ENCODE assay signal across 16 mouse cellular contexts in the genomic region with DNA sequence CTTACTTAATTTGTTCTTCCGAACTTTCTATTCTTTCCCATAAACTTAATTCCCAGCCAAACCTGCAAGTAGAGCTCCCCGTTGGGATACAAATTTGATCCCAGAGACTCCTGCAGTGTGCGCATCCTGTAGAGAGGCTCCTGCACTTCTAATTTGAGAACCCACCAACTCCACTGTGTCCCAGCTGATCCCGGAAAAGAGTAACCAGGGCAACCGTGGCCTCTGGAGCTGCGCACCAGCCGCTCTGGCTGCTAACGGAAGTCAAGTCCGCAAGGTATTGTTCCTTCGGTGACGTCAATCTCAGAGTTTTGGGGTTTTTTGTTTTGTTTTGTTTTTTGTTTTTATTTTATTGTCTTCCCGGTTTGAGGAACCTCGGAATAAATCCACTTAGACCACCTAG. TPM values are rescaled to one million over a fixed set of nuclear protein-coding genes. Genes with fewer than 3 reads are reported as not detected.
DNase-seq lines count a peak whose midpoint lies in the region; ATAC-seq and TF ChIP-seq lines count a peak whose summit lies in the region.
"Had no signal": no experiment of that assay in that cellular context is flagged by ENCODE, and none has a peak within 500 bp of the region (broad histone marks: within the 10 kb centered on the region; RNA-seq: fewer than 3 reads in every experiment).

No protein-coding gene starts in this region.

- H3K79me2 ChIP-seq in heart, adult 2 months (replicated peaks; ENCODE audit: control insufficient read depth, insufficient read depth, low read length) = no peaks in the 10 kb centered on the region

- WGBS in heart, embryonic 13.5 days = 44% methylated on average over 13 of the region's 13 CpGs
- 38% methylated on average over 13 of the region's 13 CpGs for WGBS in heart, adult 2 months
- 51% methylated on average over 13 of the region's 13 CpGs for WGBS in lung, embryonic 14.5 days
- WGBS in midbrain, embryonic 14.5 days = 49% methylated on average over 13 of the region's 13 CpGs
- WGBS in intestine, embryonic 16.5 days = 45% methylated on average over 13 of the region's 13 CpGs

- H3K4me1 ChIP-seq in heart, embryonic 13.5 days = peaks cover 7% of the 10 kb centered on the region
- H3K4me1 ChIP-seq in heart, adult 2 months (ENCODE audit: control insufficient read depth, insufficient read depth, low read length) = no peaks in the 10 kb centered on the region
- H3K4me1 ChIP-seq in lung, embryonic 14.5 days (ENCODE audit: insufficient read depth) = peaks cover 3% of the 10 kb centered on the region; the same call in 1 of the 2 replicates
- H3K4me1 ChIP-seq in midbrain, embryonic 14.5 days (ENCODE audit: control insufficient read depth, insufficient read depth, low read length) = peaks cover 2% of the 10 kb centered on the region
- no peaks in the 10 kb centered on the region for H3K4me1 ChIP-seq in intestine, embryonic 16.5 days (ENCODE audit: control insufficient read depth, insufficient read depth, low read length)
- H3K4me1 ChIP-seq: kidney, embryonic 15.5 days; stomach, embryonic 15.5 days had no signal

- peak; percentile 24 for DNase-seq in embryo, embryonic 10 days (ENCODE audit: low spot score)
- DNase-seq in embryo, embryonic 9.5 days (ENCODE audit: extremely low spot score) = no peak
- no peak for DNase-seq in heart, adult 2 months
- DNase-seq in lung, embryonic 14.5 days = peak; percentile 13
- DNase-seq in lung, postnatal 36 days = no peak
- DNase-seq in midbrain, embryonic 14.5 days = peak; percentile 40
- DNase-seq: cerebellum, adult 8-10 months; gastrocnemius, postnatal 14 days; lung, postnatal 14 days; retina, postnatal 1 day; thymus, postnatal 25 days had no signal

- no peak for TF ChIP-seq CTCF in heart, adult 2 months (IDR thresholded peaks at IDR 0.05)
- TF ChIP-seq CTCF in lung, embryonic 14.5 days (IDR thresholded peaks at IDR 0.05; ENCODE audit: low read depth) = no peak

- H3K36me3 ChIP-seq in heart, embryonic 13.5 days = no peaks in the 10 kb centered on the region
- no peaks in the 10 kb centered on the region for H3K36me3 ChIP-seq in heart, adult 2 months (ENCODE audit: control insufficient read depth, insufficient read depth, low read length)
- H3K36me3 ChIP-seq in lung, embryonic 14.5 days (ENCODE audit: insufficient read depth) = no peaks in the 10 kb centered on the region
- H3K36me3 ChIP-seq in midbrain, embryonic 14.5 days (ENCODE audit: control insufficient read depth, insufficient read depth, low read length) = no peaks in the 10 kb centered on the region
- H3K36me3 ChIP-seq in intestine, embryonic 16.5 days (ENCODE audit: control insufficient read depth, insufficient read depth, low read length) = no peaks in the 10 kb centered on the region
- H3K36me3 ChIP-seq: kidney, embryonic 15.5 days; stomach, embryonic 15.5 days had no signal

- H3K4me3 ChIP-seq in heart, embryonic 13.5 days = no peak overlapping the region
- H3K4me3 ChIP-seq in heart, adult 2 months = no peak overlapping the region
- no peak overlapping the region for H3K4me3 ChIP-seq in lung, embryonic 14.5 days (ENCODE audit: low read depth, low read length)
- no peak overlapping the region for H3K4me3 ChIP-seq in midbrain, embryonic 14.5 days (replicated peaks; ENCODE audit: low read depth, low read length)
- no peak overlapping the region for H3K4me3 ChIP-seq in intestine, embryonic 16.5 days (ENCODE audit: low read length)
- H3K4me3 ChIP-seq: kidney, embryonic 15.5 days; stomach, embryonic 15.5 days had no signal

- no peaks in the 10 kb centered on the region for H3K27me3 ChIP-seq in heart, embryonic 13.5 days (replicated peaks)
- H3K27me3 ChIP-seq in heart, adult 2 months (ENCODE audit: control insufficient read depth, insufficient read depth, low read length) = no peaks in the 10 kb centered on the region
- no peaks in the 10 kb centered on the region for H3K27me3 ChIP-seq in lung, embryonic 14.5 days (ENCODE audit: insufficient read depth, low read length)
- H3K27me3 ChIP-seq in midbrain, embryonic 14.5 days (ENCODE audit: control insufficient read depth, insufficient read depth, low read length) = no peaks in the 10 kb centered on the region
- no peaks in the 10 kb centered on the region for H3K27me3 ChIP-seq in intestine, embryonic 16.5 days (replicated peaks; ENCODE audit: control insufficient read depth, insufficient read depth, low read length)
- H3K27me3 ChIP-seq: kidney, embryonic 15.5 days; Patski; stomach, embryonic 15.5 days had no signal

- TF ChIP-seq EP300 in heart, adult 2 months (IDR thresholded peaks at IDR 0.05; ENCODE audit: insufficient read depth, low read depth, low read length) = no peak

- ATAC-seq in heart, embryonic 13.5 days (ENCODE audit: extremely low read depth, insufficient number of reproducible peaks, low FRiP score, low TSS enrichment) = no peak
- no peak for ATAC-seq in lung, embryonic 14.5 days (ENCODE audit: insufficient read depth)
- no peak for ATAC-seq in midbrain, embryonic 14.5 days (ENCODE audit: low FRiP score, low TSS enrichment)
- no peak for ATAC-seq in intestine, embryonic 16.5 days
- ATAC-seq: Patski had no signal

- no peak overlapping the region for H3K9ac ChIP-seq in heart, embryonic 13.5 days
- no peak overlapping the region for H3K9ac ChIP-seq in heart, adult 2 months (ENCODE audit: low read depth, low read length)
- H3K9ac ChIP-seq in lung, embryonic 14.5 days = no peak overlapping the region
- no peak overlapping the region for H3K9ac ChIP-seq in midbrain, embryonic 14.5 days (replicated peaks; ENCODE audit: low read length)
- H3K9ac ChIP-seq in intestine, embryonic 16.5 days (ENCODE audit: low read depth, low read length) = no peak overlapping the region
- H3K9ac ChIP-seq: kidney, embryonic 15.5 days; stomach, embryonic 15.5 days had no signal

- no peaks in the 10 kb centered on the region for H3K9me3 ChIP-seq in heart, embryonic 13.5 days
- no peaks in the 10 kb centered on the region for H3K9me3 ChIP-seq in lung, embryonic 14.5 days (ENCODE audit: low read depth, low read length)
- H3K9me3 ChIP-seq in midbrain, embryonic 14.5 days (ENCODE audit: control insufficient read depth, low read length) = no peaks in the 10 kb centered on the region
- H3K9me3 ChIP-seq in intestine, embryonic 16.5 days (ENCODE audit: control insufficient read depth, low read length) = no peaks in the 10 kb centered on the region
- H3K9me3 ChIP-seq: kidney, embryonic 15.5 days; stomach, embryonic 15.5 days had no signal

- H3K4me2 ChIP-seq in heart, embryonic 13.5 days = peak overlapping the region; percentile 46
- H3K4me2 ChIP-seq in lung, embryonic 14.5 days = 0 out of 2 replicates have a peak overlapping the region, but pooled peaks have one; percentile 15
- H3K4me2 ChIP-seq in midbrain, embryonic 14.5 days (ENCODE audit: low read length) = peak overlapping the region; percentile 10; the same call in 1 of the 2 replicates
- no peak overlapping the region for H3K4me2 ChIP-seq in intestine, embryonic 16.5 days (ENCODE audit: low read depth, low read length)
- H3K4me2 ChIP-seq: kidney, embryonic 15.5 days; stomach, embryonic 15.5 days had no signal

- no peak overlapping the region for H3K27ac ChIP-seq in heart, embryonic 13.5 days (replicated peaks)
- no peak overlapping the region for H3K27ac ChIP-seq in heart, adult 2 months
- no peak overlapping the region for H3K27ac ChIP-seq in lung, embryonic 14.5 days (ENCODE audit: low read depth)
- H3K27ac ChIP-seq in midbrain, embryonic 14.5 days (replicated peaks; ENCODE audit: low read depth, low read length) = no peak overlapping the region
- H3K27ac ChIP-seq in intestine, embryonic 16.5 days (ENCODE audit: low read length) = no peak overlapping the region
- H3K27ac ChIP-seq: kidney, embryonic 15.5 days; stomach, embryonic 15.5 days had no signal

- intact Hi-C loops in heart, adult 2 months (cut with DNase I) = no loop called here

- no peak for TF ChIP-seq POLR2A in heart, adult 2 months (IDR thresholded peaks at IDR 0.05; ENCODE audit: insufficient read depth, low read depth, low read length)

RNA-seq across cellular contexts. Expression of gene Pole4, which starts 10.5 kb away (rescaled TPM):
- polyA plus RNA-seq in heart, embryonic 13.5 days (2015; fragmentation: Nextera tagmentation; extraction: Ambion mirVana) = 82.5 and 97.5 TPM in 2 replicates
- 10 to 100 TPM; 15.5 to 16.7 TPM for total RNA-seq in heart, adult 2 months (2021)
- polyA plus RNA-seq in heart, adult 2 months (2012; rRNA removed) = 9.2 and 19.5 TPM in 2 replicates
- polyA plus RNA-seq in lung, embryonic 14.5 days (2014; fragmentation: Nextera tagmentation; extraction: Ambion mirVana) = 116 and 119 TPM in 2 replicates
- polyA plus RNA-seq in midbrain, embryonic 14.5 days (2014; fragmentation: Nextera tagmentation; extraction: Ambion mirVana) = 119 and 134 TPM in 2 replicates
- 80.1 and 82.6 TPM in 2 replicates for polyA plus RNA-seq in intestine, embryonic 16.5 days (2015; fragmentation: Nextera tagmentation; extraction: Ambion mirVana)

Comparison
In these comparisons a context has a peak if more than half of its experiments do, and no peak if none do; other contexts are left out.
1. DNase-seq: peak in embryo, embryonic 10 days (single experiment), lung, embryonic 14.5 days (single experiment) and midbrain, embryonic 14.5 days (single experiment); none in embryo, embryonic 9.5 days (single experiment), heart, adult 2 months (0 of 2) and lung, postnatal 36 days (single experiment).